Mouse (Mus musculus): Measurements from ENCODE around the gene Spred3.

GRCm38 (mm10) chr7:29155196-29155837 lies 14.9 kb downstream of the Spred3 start:
- TF ChIP-seq CTCF (IDR thresholded peaks at IDR 0.05; ENCODE audit: extremely low read depth, insufficient read length, insufficient replicate concordance, low read depth, low read length) (no peak), POLR2A (IDR thresholded peaks at IDR 0.05; ENCODE audit: low read depth, low read length) (peak; percentile 93)

Measured in small intestine, adult 2 months (tissue).